Mouse (Mus musculus) ovary, postnatal 14 days (tissue): ENCODE measurements around the gene Pdcd4.
A peak's percentile ranks its signal among the peaks of the same experiment; 100 is the strongest.

ENCODE experiments used
- DNase-seq: peaks from one replicate; pipeline ENCODE4 v3.0.0; 2022; ENCODE audit warnings: low spot score

Gene Pdcd4

GRCm38 (mm10) chr19:53892061-53892460 lies at the start of gene Pdcd4:
Gene Pdcd4 (plus strand): TSS chr19:53892231.
- DNase-seq: no peak

DNA sequence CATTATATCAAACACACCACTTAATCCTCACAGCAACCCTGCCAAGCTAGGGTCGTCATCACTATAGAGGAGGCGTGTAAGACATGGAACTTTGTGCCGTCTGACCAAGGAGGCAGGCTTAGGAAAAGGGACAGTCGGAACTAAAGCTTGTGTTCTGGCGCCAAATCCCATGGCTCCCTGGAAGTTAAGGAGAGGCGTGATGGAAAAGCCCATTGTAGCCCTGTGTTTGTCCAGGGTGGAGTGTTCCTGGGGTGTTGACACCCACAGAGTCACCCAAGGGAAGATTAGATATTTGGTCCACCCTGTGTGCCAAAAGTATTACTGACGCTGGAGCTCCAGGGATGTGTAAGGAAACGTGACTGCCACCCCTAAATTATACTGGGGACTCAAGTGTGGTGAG lies 48.1 kb upstream of the Pdcd4 start:
- no peak for DNase-seq

- no peak for DNase-seq
Measured at GRCm38 (mm10) chr19:53848272-53848995, 43.6 kb upstream of the Pdcd4 start.

- DNase-seq: peak; percentile 61
Measured at GRCm38 (mm10) chr19:53850166-53850922, 41.7 kb upstream of the Pdcd4 start.

DNA sequence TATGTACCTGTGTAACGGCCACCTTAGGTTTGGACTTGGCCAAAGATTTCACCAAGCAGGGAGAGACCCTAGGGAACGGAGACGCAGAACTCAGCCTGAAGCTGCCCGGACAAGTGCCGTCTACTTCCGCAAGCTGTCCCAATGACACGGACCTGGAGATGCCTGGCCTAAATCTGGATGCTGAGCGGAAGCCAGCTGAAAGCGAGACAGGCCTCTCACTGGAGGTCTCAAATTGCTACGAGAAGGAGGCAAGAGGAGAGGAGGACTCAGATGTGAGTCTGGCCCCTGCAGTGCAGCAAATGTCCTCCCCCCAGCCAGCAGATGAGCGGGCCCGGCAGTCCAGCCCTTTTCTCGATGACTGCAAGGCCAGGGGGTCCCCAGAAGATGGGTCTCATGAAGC lies 40.7 kb upstream of the Pdcd4 start:
- DNase-seq: no peak

DNA sequence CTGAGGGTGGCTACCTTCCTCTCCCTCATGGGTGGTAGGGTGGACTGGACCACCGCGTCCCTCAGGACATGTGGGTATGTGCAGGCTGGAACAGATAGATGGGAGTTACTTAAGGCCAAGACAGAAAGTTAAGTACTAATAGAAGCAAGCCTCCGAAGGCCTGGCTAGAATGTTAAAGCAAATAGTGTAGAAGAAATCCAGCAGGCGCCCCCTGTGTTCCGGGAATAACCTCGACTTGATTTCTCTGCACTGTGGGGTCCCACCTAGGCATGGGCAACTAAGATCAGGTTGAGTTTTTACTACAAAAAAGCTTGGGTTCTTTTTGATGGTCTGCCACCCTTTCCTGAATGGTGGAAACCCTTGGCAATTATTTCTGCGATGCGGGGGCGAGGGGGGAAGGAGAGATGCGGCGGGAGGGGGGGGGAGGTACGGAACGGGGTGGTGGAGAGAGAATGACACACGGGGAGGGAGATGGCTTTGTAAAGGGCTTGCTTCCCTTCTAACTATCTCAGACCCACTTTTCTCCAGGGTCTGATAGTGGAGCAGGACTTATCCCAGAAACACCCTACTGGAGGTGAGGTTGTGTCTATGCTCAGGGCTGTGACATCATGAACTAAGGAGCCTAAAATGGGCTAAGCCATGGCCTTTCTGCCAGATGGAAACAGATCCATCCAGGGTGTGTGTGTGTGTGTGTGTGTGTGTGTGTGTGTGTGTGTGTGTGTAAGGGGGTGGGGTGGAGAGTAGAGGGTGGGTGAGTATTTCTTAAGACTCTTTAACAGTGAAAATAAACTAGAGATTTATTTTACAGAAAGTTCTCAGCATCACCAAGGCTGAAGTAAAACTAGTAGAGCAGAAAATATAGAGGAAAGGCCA lies 40.0 kb upstream of the Pdcd4 start:
- DNase-seq: no peak

GRCm38 (mm10) chr19:53852699-53853451 lies 39.2 kb upstream of the Pdcd4 start:
- DNase-seq: peak; percentile 71

- no peak for DNase-seq
Measured at GRCm38 (mm10) chr19:53854978-53855377, 37.1 kb upstream of the Pdcd4 start.

DNA sequence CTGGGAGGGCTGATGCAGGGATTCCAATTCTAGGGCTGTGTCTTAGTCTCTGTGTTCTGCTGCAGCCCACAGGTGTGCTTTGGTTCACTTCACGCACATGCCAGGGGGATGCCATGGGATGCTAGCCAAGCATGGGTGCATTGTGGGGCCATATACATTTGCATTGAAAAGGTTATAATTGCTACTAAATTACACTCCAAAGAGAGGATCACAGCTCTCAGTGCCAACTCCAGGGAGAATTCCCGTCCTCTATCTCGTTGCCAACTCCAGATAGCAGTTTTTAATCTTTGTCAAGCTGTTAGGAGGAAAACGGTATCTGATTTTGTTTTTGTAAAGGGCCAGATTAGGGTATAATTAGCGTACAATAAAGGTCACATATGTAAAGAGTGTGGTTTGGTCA lies 36.2 kb upstream of the Pdcd4 start:
- no peak for DNase-seq

- DNase-seq: no peak
Measured at GRCm38 (mm10) chr19:53856794-53857193, 35.2 kb upstream of the Pdcd4 start.

GRCm38 (mm10) chr19:53857962-53858361 lies 34.1 kb upstream of the Pdcd4 start:
- DNase-seq: no peak

DNA sequence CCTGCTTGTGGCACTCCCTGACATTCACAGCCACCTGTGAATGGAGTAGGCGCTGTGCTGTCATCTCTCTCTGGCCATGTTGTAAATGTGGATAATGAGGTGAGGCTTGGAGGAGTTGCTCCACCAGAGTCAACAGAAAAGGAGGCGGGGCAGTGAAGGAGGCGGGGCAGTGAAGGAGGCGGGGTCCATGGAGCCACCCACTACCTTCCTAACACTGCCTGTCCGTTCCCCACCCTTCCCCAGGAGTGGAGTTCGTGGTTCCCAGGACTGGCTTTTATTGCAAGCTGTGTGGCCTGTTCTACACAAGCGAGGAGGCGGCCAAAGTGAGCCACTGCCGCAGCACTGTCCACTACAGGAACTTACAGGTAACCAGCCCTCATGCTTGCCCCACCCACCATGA lies 32.9 kb upstream of the Pdcd4 start:
- DNase-seq: no peak

DNA sequence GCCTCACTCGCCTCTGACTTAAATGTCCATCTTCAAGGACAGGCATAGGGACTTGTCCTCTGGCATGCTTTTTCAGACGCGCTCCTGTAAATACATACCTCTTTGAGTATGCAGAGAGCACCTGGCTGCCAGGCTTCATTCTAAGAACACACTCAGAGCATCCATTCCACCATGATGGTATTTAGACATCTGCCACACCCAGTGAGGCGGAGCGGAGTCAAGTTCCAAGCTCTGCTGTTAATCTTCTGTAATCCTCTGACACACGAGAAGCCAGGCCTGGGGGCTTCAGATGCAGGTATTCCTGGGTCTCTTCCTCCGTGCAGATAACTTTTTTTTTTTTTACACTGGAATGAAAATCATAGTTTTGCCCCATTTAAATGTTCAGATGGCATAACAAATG lies 32.4 kb upstream of the Pdcd4 start:
- DNase-seq: no peak

DNA sequence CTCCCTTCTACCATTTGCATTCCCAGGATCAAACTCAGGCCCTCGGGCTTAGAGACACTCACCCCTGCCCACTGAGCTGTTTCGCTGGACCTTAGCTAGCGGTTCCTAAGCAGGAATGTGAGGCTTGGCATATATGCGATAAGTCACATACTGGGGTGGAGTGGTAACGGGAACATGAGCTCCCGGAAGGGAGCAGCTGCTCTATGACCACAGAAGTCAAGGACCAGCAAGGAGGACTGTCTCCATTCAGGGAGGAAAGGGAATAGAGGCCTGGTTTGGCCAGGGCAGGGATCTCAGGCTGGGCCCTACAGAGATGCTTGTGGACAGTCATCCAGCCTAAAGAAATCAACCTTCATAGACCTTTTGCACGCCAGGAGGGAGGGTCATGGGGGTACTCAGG lies 30.7 kb upstream of the Pdcd4 start:
- no peak for DNase-seq

DNA sequence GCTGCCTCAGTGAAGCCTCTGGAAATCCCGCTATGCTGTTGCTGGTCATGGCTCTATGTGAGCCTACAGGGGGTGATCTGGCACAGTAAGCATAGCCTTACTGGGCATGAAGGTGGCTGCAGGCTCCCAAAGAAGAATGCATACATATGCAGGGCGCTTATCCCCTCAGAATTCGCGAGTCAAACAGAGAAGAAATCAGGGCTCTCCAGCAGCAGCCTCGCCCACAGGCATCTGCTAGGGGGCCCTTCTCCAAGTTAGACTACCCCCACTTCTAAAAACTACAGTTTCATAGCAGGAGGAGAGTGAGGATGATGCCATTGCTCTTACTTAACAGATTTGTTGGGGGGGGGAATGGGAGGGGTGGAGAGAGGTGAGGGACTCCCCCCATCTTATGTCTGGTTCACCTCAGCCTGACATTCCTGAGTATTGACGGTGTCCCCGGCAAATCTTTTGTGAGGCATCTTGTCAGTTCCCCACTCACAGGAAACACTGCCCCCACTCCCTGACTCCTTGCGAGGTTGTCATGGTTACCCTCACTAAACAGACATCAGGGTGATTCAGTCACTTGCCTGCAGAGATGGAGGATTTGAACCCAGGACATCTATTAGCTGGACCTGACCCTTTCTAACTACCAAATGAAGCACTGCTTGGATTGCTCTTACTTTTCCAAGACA lies 29.3 kb upstream of the Pdcd4 start:
- DNase-seq: no peak

DNA sequence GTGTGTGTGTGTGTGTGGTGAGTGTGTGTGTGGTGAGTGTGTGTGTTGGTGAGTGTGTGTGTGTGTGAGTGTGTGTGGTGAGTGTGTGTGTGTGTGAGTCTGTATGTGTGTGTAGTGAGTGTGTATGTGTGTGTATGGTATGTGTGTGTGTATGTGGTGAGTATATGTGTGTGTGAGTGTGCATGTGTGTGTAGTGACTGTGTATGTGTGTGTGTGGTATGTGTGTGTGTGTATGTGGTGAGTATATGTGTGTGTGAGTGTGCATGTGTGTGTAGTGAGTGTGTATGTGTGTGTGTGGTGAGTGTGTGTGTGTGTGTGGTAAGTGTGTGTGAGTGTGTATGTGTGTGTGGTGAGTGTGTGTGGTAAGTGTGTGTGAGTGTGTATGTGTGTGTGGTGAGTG lies 24.8 kb upstream of the Pdcd4 start:
- no peak for DNase-seq

DNA sequence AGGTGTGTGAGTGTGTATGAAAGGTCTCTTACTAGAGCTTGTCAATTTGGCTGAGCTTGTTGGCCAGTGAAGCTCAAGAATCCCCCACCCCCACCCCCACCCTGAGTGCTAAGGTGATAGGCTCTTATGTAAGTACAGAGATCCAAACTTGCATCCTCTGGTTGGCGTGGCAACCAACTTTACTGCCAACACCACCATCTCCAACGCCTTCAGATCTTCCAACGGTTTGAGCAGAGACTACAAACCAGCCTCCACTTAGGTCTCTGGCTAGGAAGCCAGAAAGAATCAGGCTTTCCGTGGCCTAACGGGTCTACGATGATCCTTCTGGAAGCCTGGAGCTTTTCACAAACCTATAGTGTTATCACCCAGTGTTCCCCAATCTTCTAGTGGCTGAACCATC lies 23.9 kb upstream of the Pdcd4 start:
- no peak for DNase-seq

- DNase-seq: no peak
Measured at GRCm38 (mm10) chr19:53868796-53869195, 23.2 kb upstream of the Pdcd4 start.

- DNase-seq: no peak
Measured at GRCm38 (mm10) chr19:53869427-53870385, 22.3 kb upstream of the Pdcd4 start.

- DNase-seq: no peak
Measured at GRCm38 (mm10) chr19:53870568-53870967, 21.5 kb upstream of the Pdcd4 start.
